Mouse (Mus musculus) skeletal muscle tissue, adult 2 months (tissue): Measurements from ENCODE around the gene Hmg20a.
"Not testable (repeated sequence)": the region's sequence is repeated elsewhere in the genome, so short reads cannot be mapped to it uniquely, and the experiment has no call there.

ENCODE experiments used
- DNase-seq: peaks from one replicate; pipeline ENCODE4 v3.0.0-alpha.2; 2012; ENCODE audit warnings: low read depth, low spot score

Hmg20a gene

DNA sequence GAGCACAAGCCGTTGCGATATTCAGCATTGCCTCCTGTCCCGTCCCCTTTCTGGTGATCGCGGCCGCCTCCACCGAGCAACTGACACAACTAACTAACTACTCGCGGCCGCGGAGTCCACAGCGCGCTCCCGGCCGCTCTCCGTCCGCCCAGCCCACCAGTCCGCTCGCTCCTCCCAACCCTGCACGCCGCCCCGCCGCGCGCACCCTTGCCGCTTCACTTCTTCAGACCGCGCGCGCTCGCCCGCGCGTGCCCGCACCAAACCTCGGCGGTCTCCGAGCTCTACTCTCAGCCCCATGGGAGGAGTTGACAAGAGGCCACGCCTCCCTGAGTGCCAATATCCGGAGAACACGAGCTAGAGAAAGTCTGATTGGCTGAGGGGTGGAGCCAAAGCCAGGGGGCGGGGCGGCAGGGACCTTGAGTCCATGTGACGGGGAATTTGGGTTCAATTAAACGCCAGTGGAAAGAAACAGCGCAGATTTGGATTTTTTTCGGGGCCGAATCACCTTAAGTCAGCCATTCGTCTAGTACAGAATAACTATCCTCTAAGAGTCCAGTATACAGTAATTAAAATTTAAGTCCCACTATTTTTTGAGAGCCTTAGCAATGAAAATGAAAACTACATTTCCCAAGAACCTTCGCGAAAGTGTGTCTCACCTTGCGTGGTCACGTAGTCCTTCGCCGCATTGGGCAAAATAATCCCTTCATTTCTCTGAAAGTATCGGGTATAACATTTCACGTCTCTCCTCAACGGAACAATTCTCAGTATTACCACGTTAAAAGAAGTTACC lies at the start of gene Hmg20a, which contains the start of gene Peak1:
Hmg20a (plus strand) TSS at position 662 of the 790 bp plus-strand sequence.
Peak1 (minus strand) TSS at position 120 of the 790 bp plus-strand sequence.
- peak; percentile 99 for DNase-seq

- no peak for DNase-seq
These were observed 49.6 kb upstream of the Hmg20a start for GRCm38 (mm10) chr9:56368814-56369213.

DNA sequence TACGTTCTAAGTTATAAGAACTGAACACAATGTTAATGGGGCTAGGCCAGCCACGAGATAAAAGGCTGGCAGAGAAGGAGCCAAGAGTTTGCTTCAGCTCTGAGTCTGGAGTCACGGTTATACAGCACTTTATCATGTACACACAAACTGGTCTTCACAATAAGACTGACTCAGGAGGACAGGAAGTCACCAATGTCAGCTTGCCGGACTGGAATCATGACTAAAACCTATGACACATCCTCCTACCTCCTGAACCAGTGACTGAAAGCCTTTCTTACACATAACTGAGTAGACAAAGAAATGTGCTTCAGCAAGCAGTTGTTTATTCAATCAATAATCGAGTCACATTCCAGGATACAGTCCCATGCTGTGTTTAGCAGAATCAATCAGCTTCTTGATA lies 47.7 kb upstream of the Hmg20a start:
- no peak for DNase-seq

GRCm38 (mm10) chr9:56374401-56374800 lies 44.0 kb upstream of the Hmg20a start:
- DNase-seq, result peak; percentile 43

DNA sequence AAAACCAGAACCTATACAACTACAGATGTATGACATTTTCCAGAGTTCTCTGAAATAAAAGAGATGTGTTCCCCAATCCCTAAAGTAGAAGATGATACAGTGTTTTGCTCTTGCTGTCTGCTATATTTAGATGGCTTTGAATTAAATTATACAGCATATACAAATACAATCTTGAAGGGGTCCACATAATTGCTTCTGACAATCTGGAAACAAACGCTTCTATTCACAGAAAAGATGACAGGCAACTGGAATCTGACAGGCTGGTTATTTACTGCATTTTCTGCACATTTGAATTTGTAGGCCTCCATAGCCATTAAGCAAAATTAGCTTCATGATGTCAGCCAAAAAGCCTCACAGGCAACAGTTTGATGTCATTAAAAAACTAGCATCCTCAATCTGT lies 35.6 kb upstream of the Hmg20a start:
- DNase-seq, result no peak

- no peak for DNase-seq
These were observed 25.6 kb upstream of the Hmg20a start for GRCm38 (mm10) chr9:56392857-56393256.

DNA sequence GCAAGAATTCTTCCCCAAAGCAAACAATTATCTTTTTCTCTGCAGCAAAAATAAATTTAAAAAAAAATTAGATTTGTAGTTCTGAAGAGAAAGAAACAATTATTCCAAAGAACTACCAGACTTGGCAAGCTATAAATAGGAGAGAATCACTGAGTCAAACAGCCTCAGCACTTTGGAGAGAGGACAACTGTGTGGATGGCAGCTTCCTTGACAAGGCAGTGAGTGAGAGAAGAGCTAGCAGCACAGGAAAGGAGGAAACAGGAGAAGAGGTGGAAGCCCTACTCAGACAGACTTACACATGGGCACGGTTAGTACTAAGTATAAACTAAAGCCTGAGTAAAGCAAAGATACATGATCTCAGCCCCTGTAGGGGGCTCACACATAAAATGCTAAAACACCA lies 22.1 kb upstream of the Hmg20a start:
- DNase-seq, result no peak

- DNase-seq, result no peak
These were observed 13.8 kb upstream of the Hmg20a start for GRCm38 (mm10) chr9:56404619-56405018.

DNA sequence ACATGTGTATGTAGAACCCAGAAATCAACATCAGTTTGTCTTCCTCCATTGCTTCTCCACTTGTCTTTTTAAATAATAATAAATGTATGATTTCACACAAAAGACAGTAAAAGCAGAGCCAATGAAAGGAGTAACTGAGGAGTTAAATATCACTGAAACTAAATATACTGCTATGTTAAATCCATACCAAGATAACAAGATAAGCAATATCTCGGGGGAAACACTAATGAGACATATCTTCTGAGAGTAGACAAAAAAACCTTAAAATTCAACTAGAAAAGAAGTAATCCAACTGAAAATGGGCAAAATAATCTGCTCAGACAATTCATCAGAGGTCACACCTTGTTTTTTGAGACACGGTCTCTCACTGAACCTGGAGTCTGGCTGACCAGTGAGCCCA lies 8.5 kb upstream of the Hmg20a start:
- DNase-seq, result no peak

DNA sequence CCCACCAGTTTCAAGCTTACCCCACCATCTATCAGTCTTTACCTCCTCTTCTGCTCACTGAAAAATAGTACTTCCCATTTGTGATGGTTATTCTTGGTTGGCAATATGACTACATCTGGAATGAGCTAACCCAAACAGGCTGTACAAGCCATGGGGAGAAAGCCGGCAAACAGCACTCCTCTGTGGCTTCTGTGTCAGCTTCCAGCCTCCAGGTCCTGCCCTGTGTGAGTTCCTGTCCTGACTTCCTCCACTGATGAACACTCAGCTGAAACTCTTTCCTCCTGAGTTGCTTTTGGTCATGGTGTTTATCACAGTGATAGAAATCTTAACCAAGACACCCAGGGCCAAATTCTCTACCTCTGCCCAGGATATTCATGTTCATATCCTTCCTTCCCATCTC lies 5.7 kb upstream of the Hmg20a start:
- no peak for DNase-seq

DNA sequence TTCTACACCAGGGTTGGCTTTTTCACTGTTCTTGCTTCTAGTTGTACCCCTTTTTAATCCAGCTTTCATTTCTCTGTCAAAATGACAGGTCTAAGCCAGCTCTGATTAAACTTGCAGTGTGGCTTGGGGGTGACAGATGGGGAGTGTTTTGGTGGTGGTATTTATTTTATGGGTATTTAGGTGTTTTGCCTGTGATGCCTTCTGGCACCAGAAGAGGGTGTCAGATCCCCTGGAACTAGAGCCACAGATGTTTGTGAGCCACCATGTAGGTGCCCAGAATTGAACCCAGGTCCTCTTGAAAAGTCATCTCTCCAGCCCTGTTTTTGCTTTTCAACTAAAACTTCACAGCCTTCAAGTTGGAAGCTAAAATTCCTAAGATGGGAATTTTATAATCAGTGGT lies 4.1 kb upstream of the Hmg20a start:
- DNase-seq, result no peak

- DNase-seq, result no peak
These were observed 3.0 kb upstream of the Hmg20a start for GRCm38 (mm10) chr9:56415393-56415792.

DNA sequence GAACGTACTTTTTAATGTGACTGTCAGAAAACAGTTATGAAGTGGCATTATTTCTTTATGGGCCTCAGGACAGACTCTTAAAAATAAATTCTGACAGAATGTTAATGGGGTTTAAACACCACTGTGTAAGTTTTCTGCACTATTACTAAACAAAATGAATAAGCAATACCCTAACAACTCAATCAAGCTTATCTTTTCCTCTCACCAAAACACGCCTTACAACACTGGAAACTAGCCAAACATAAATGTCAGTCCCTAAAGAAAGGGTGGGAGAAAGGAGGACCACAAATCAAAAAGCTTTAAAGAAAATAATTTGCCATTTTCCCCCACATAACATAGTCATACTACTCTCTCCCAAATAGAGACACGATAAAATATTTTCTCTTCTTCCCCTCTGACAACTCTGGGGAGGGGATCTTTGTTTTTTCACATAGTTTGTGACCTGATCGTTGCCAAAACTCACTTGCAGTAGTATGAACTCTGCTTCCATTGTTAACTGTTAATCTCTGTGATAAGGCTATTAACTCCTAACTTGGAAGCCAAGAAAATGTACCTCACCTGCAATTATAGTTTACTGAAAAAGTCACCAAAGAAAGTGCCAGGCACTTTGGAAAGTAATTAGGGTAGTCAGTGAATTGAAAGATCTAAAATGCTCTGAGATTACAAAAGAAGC lies 2.3 kb upstream of the Hmg20a start:
- no peak for DNase-seq

DNA sequence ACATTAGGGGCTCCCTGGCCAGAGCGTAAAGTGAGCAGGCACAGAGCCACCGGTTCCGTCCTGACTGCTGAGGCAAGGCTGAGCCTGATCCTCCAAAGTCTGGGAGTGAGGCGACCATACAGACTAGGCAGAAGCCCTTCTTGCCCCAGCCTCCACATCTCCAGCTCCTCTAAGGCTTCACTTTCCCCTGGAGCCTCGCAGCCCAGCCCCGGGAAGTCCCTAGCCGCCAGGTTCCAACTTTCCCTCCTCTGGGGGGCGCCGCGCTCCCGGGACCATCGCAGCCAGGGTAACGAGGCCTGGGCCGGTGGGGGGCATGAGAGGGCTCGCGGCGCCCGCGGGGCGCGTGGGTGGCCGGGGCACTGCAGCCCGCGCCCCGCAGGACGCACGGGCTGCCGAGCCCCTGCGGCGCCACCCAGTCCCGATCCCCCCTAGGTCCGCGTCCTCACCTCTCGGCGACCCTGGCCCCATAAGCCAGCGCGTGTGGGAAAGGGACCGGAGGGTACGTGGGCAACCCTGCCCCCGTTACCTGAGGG lies 928 bp upstream of the Hmg20a start:
- DNase-seq, result peak; percentile 64

- DNase-seq, result peak; percentile 73
These were observed 380 bp downstream of the Hmg20a start for GRCm38 (mm10) chr9:56418738-56419239.

DNA sequence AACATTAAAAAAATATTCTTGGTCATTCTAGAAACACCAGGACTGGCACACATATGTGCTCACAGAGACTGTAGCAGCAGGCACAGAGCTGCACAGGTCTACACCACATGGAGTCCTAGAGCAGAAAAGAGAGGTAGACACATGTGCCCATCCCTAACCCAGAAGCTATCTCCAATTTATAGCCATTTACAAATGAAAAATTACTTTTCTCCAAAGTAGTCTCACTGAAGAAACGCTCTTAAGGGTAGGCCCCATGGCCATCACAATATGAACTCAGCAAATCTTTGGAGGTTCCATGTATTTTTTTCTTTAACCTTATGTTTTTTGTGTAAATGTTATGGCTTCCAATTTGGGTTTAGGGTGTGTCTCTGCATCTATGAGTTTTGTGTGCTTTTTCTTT lies 1.8 kb downstream of the Hmg20a start:
- no peak for DNase-seq

GRCm38 (mm10) chr9:56420892-56421601 lies 2.6 kb downstream of the Hmg20a start:
- DNase-seq, result no peak

- no peak for DNase-seq
These were observed 3.6 kb downstream of the Hmg20a start for GRCm38 (mm10) chr9:56421991-56422390.

DNA sequence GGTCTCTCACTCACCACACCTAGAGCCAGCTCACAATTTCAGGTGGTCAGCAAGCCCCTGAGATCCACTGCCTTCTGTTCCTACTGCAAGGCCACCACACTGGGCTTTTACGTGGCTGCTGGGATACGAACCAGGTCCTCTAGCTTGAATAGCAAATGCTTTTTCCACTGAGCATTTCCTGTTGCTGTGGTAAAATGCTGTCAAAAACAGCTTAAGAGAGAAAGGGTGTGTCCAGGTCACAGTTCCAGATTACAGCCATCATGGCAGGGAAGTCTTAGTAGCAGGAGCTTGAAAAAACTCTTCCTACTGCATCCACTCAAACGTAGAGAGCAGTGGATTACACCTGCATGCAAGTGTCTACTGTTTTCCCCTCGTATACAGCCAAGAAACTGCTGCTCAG lies 6.5 kb downstream of the Hmg20a start:
- no peak for DNase-seq

DNA sequence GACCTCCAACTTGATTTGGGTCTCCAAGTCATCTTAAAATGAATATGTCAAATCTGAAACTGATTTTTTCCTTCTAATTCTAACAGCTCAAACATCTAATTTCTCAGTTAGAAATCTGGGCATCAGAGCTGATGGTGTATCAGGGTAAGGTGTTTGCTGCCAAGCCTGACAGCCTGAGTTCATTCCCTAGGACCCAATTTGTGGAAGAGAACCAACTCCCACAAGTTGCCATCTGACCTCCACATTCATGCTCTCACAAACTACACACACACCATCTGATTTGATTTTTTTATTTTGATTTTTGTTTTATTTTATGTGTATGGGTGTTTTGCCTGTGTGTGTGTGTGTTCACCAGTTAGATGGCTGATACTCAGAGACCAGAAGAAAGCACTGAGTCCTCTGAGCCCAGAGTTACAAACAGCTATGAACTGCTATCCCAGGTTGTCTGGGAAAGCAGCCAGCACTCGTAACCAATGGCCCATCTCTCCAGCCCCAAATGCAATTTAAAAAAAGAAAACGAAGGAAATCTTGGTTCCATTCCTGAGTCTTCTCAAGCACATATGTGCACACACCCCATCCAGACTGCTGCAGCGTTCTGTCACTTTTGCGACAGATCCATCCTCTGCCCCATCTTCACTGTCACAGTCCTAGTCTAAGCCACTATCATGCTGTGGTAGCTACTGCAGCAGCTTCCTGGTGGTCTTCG lies 17.6 kb downstream of the Hmg20a start:
- no peak for DNase-seq

DNA sequence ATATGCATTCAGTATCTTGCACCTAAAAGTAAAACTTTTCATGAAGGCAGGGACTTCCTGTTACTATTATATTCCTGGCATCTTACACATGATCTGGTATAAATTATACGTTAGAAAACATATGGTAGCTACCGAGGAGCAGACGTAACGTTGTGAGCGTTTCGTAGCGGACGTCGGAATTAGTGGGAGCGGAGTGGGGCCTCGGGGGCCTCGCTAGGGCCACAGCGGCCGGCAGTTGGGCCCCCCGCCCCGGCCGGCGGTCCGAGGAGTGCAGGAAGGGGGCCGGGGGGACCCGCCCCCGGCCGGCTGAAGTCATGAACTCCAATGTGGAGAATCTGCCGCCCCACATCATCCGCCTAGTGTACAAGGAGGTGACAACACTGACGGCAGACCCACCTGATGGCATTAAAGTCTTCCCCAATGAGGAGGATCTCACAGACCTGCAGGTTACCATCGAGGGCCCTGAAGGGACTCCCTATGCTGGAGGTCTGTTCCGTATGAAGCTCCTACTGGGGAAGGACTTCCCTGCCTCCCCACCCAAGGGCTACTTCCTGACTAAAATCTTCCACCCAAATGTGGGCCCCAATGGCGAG lies 19.0 kb downstream of the Hmg20a start:
- DNase-seq, result not testable (repeated sequence)
